Mouse (Mus musculus) kidney, adult 2 months (tissue): ENCODE measurements around the gene Mylk.

Experiments used
- CTCF ChIP-seq: fragments of 200-500 bp; conservative IDR thresholded peaks from 2 replicates; pipeline ENCODE4 v1.5.1; 2011; ENCODE audit warnings: low read depth, mild to moderate bottlenecking, control low read depth, low read length, moderate library complexity, mixed read lengths; ENCODE audit not compliant: insufficient read depth, insufficient read length
- POLR2A ChIP-seq: fragments of 200-500 bp; IDR thresholded peaks from one replicate; pipeline ENCODE4 v1.6.1; 2011; ENCODE audit warnings: low read depth, low read length, control low read depth

DNA sequence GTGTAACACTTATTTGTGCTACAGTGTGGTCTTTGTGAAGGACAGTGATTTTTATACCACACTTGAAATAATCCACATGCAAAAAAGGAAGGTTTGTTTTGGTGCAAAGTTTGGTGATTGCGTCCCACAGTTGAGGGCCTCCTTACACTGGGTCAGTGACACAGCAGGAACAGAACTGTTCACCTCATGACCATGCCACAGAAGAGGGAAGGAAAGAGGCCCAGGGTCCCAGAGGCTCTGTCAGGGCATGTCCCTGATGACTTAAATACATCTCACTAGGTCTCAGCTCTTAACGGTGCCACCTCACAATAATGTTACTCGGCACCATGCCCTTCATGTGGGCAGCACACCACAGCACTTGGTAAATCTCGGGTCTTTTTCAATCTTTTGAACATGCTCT is 280.3 kb downstream of the Mylk start:
- no peak for TF ChIP-seq POLR2A
- no peak for TF ChIP-seq CTCF
